Mouse (Mus musculus) heart, embryonic 16.5 days (tissue): ENCODE results near the gene Mrm2. TPM values are rescaled to one million over a fixed set of nuclear protein-coding genes. Genes with fewer than 3 reads are reported as not detected.

Experiments used
- ATAC-seq: fragments of 200-750 bp; cut with Nextera tagmentation; replicated peaks from 2 replicates; pipeline ENCODE4 v1.8.0; 2017; ENCODE audit warnings: moderate number of reproducible peaks; ENCODE audit not compliant: insufficient read depth, low FRiP score; ENCODE audit errors: extremely low read depth
- H3K27ac ChIP-seq: fragments of 300-500 bp; sonication (generic); 2 replicates; pipeline ENCODE4 v1.5.1; 2014; ENCODE audit warnings: mild to moderate bottlenecking, low read length, control low read depth, moderate library complexity
- H3K27me3 ChIP-seq: fragments of 300-500 bp; sonication (generic); 2 replicates; pipeline ENCODE4 v1.6.1; 2014; ENCODE audit warnings: low read length, mixed read lengths; ENCODE audit not compliant: control insufficient read depth, insufficient read depth
- H3K36me3 ChIP-seq: fragments of 300-500 bp; sonication (generic); 2 replicates; pipeline ENCODE4 v1.6.1; 2014; ENCODE audit not compliant: control insufficient read depth, insufficient read depth
- H3K4me1 ChIP-seq: fragments of 300-500 bp; sonication (generic); 2 replicates; pipeline ENCODE4 v1.6.1; 2014; ENCODE audit warnings: low read length, mixed read lengths; ENCODE audit not compliant: control insufficient read depth, insufficient read depth
- H3K4me2 ChIP-seq: fragments of 300-500 bp; sonication (generic); 2 replicates; pipeline ENCODE4 v1.6.1; 2014; ENCODE audit warnings: low read depth, mild to moderate bottlenecking, control low read depth, low read length
- H3K4me3 ChIP-seq: fragments of 300-500 bp; sonication (generic); 2 replicates; pipeline ENCODE4 v1.5.1; 2014; ENCODE audit warnings: mild to moderate bottlenecking, control low read depth, low read length
- H3K9ac ChIP-seq: fragments of 300-500 bp; sonication (generic); 2 replicates; pipeline ENCODE4 v1.6.1; 2014; ENCODE audit warnings: low read length, control low read depth
- H3K9me3 ChIP-seq: fragments of 300-500 bp; sonication (generic); replicated peaks from 2 replicates; pipeline ENCODE4 v1.6.1; 2016; ENCODE audit warnings: low read length; ENCODE audit not compliant: control insufficient read depth
- WGBS: fragments of 180-500 bp; shearing (Covaris S2); extraction: QIAGEN DNeasy Blood & Tissue Kit; methylation state at CpG from one replicate; pipeline ENCODE4 v1.1.7; 2014; 5-methylcytosine and 5-hydroxymethylcytosine counted together
- polyA plus RNA-seq: library from polyadenylated mRNA; unstranded; fragments of >200 nt; fragmentation: Nextera tagmentation; extraction: Ambion mirVana; gene quantifications from 2 replicates; pipeline ENCODE4 v1.2.1, GENCODE M21; 2015

Gene Mrm2
- polyA plus RNA-seq, 1 experiment from 2014 or later, result 16.9 TPM

GRCm38 (mm10) chr5:140350731-140351497, 19.2 kb upstream of the Mrm2 start:
- Histone ChIP-seq H3K9ac (no peak overlapping the region), H3K4me2 (no peak overlapping the region), H3K27ac (no peak overlapping the region), H3K27me3 (no peaks in the 10 kb centered on the region), H3K9me3 (no peaks in the 10 kb centered on the region), H3K36me3 (peaks cover 29% of the 10 kb centered on the region), H3K4me3 (no peak overlapping the region), H3K4me1 (no peaks in the 10 kb centered on the region)
- no peak for ATAC-seq
- WGBS, result 93% methylated on average over 8 of the region's 8 CpGs

GRCm38 (mm10) chr5:140349882-140350281, 18.2 kb upstream of the Mrm2 start:
- H3K9me3 ChIP-seq, result no peaks in the 10 kb centered on the region
- no peak overlapping the region for H3K9ac ChIP-seq
- no peak overlapping the region for H3K4me3 ChIP-seq
- H3K27ac ChIP-seq, result no peak overlapping the region
- WGBS, result 83% methylated on average over 9 of the region's 9 CpGs
- peaks cover 29% of the 10 kb centered on the region for H3K36me3 ChIP-seq
- no peaks in the 10 kb centered on the region for H3K27me3 ChIP-seq
- no peak for ATAC-seq
- H3K4me2 ChIP-seq, result no peak overlapping the region
- H3K4me1 ChIP-seq, result no peaks in the 10 kb centered on the region

- no peak overlapping the region for H3K9ac ChIP-seq
Measured at GRCm38 (mm10) chr5:140346050-140346449, 14.4 kb upstream of the Mrm2 start.

GRCm38 (mm10) chr5:140345244-140345643, 13.5 kb upstream of the Mrm2 start:
- H3K27ac ChIP-seq, result no peak overlapping the region
- H3K27me3 ChIP-seq, result no peaks in the 10 kb centered on the region
- H3K4me2 ChIP-seq, result no peak overlapping the region
- WGBS, result 82% methylated on average over 4 of the region's 4 CpGs
- no peak overlapping the region for H3K4me3 ChIP-seq
- H3K9me3 ChIP-seq, result no peaks in the 10 kb centered on the region
- ATAC-seq, result no peak
- H3K9ac ChIP-seq, result no peak overlapping the region
- H3K4me1 ChIP-seq, result no peaks in the 10 kb centered on the region
- H3K36me3 ChIP-seq, result peaks cover 9% of the 10 kb centered on the region

More at GRCm38 (mm10) chr5:140346050-140346449, 14.4 kb upstream of the Mrm2 start:
- peaks cover 13% of the 10 kb centered on the region for H3K36me3 ChIP-seq
- H3K27me3 ChIP-seq, result no peaks in the 10 kb centered on the region
- WGBS, result 70% methylated on average over 1 of the region's 1 CpGs
- no peak for ATAC-seq
- no peak overlapping the region for H3K27ac ChIP-seq
- H3K9me3 ChIP-seq, result no peaks in the 10 kb centered on the region
- no peak overlapping the region for H3K4me2 ChIP-seq
- no peaks in the 10 kb centered on the region for H3K4me1 ChIP-seq
- no peak overlapping the region for H3K4me3 ChIP-seq

- H3K9ac ChIP-seq, result no peak overlapping the region
- no peak for ATAC-seq
- H3K4me2 ChIP-seq, result no peak overlapping the region
- H3K36me3 ChIP-seq, result peaks cover 19% of the 10 kb centered on the region
- no peak overlapping the region for H3K27ac ChIP-seq
- H3K4me1 ChIP-seq, result no peaks in the 10 kb centered on the region
- no peaks in the 10 kb centered on the region for H3K9me3 ChIP-seq
- H3K4me3 ChIP-seq, result no peak overlapping the region
- H3K27me3 ChIP-seq, result no peaks in the 10 kb centered on the region
- 79% methylated on average over 4 of the region's 4 CpGs for WGBS
Measured at GRCm38 (mm10) chr5:140342880-140343279, 11.2 kb upstream of the Mrm2 start.

- WGBS, result 79% methylated on average over 3 of the region's 3 CpGs
- peaks cover 19% of the 10 kb centered on the region for H3K36me3 ChIP-seq
Measured at GRCm38 (mm10) chr5:140339836-140340235, 8.1 kb upstream of the Mrm2 start.

GRCm38 (mm10) chr5:140338779-140339178, 7.1 kb upstream of the Mrm2 start:
- H3K27me3 ChIP-seq, result no peaks in the 10 kb centered on the region
- H3K4me1 ChIP-seq, result no peaks in the 10 kb centered on the region
- no peak for ATAC-seq
- no peak overlapping the region for H3K9ac ChIP-seq
- no peaks in the 10 kb centered on the region for H3K9me3 ChIP-seq
- no peak overlapping the region for H3K27ac ChIP-seq
- 92% methylated on average over 4 of the region's 4 CpGs for WGBS
- no peak overlapping the region for H3K4me3 ChIP-seq
- no peak overlapping the region for H3K4me2 ChIP-seq
- peaks cover 14% of the 10 kb centered on the region for H3K36me3 ChIP-seq

More at GRCm38 (mm10) chr5:140339836-140340235, 8.1 kb upstream of the Mrm2 start:
- no peak for ATAC-seq
- Histone ChIP-seq H3K4me2 (no peak overlapping the region), H3K9me3 (no peaks in the 10 kb centered on the region), H3K9ac (no peak overlapping the region), H3K27me3 (no peaks in the 10 kb centered on the region), H3K4me3 (no peak overlapping the region), H3K27ac (no peak overlapping the region), H3K4me1 (no peaks in the 10 kb centered on the region)

- no peak overlapping the region for H3K4me2 ChIP-seq
- no peaks in the 10 kb centered on the region for H3K27me3 ChIP-seq
- WGBS, result 79% methylated on average over 1 of the region's 1 CpGs
- no peak overlapping the region for H3K9ac ChIP-seq
- ATAC-seq, result no peak
- H3K27ac ChIP-seq, result no peak overlapping the region
- H3K9me3 ChIP-seq, result no peaks in the 10 kb centered on the region
- H3K4me1 ChIP-seq, result no peaks in the 10 kb centered on the region
- H3K36me3 ChIP-seq, result peaks cover 14% of the 10 kb centered on the region
- no peak overlapping the region for H3K4me3 ChIP-seq
Measured at GRCm38 (mm10) chr5:140336680-140337079, 5.0 kb upstream of the Mrm2 start.

- H3K36me3 ChIP-seq, result peaks cover 3% of the 10 kb centered on the region
- no peak overlapping the region for H3K4me3 ChIP-seq
- no peaks in the 10 kb centered on the region for H3K9me3 ChIP-seq
- 24% methylated on average over 2 of the region's 2 CpGs for WGBS
- no peak overlapping the region for H3K4me2 ChIP-seq
- H3K27ac ChIP-seq, result no peak overlapping the region
- ATAC-seq, result no peak
- H3K27me3 ChIP-seq, result no peaks in the 10 kb centered on the region
- no peak overlapping the region for H3K9ac ChIP-seq
- H3K4me1 ChIP-seq, result peaks cover 8% of the 10 kb centered on the region
Measured at GRCm38 (mm10) chr5:140333631-140334030, 1.9 kb upstream of the Mrm2 start.
